Mouse (Mus musculus): ENCODE measurements around the gene Cdkn2aipnl.

GRCm38 (mm10) chr11:52001861-52002260, 34.4 kb downstream of the Cdkn2aipnl start:
- no peak for TF ChIP-seq CTCF (IDR thresholded peaks at IDR 0.05; ENCODE audit: borderline replicate concordance, control insufficient read depth, extremely low read depth, insufficient read depth, low read length, poor library complexity)
- TF ChIP-seq POLR2A (IDR thresholded peaks at IDR 0.05; ENCODE audit: control insufficient read depth, extremely low read depth, insufficient read depth, low read length, poor library complexity) = no peak
